Comparison of ENCODE assay signal across 12 mouse cellular contexts in genomic region chr8:92545347-92546059, GRCm38 (mm10).
DNase-seq lines count a peak whose midpoint lies in the region; ATAC-seq and TF ChIP-seq lines count a peak whose summit lies in the region.
"Had no signal": no experiment of that assay in that cellular context is flagged by ENCODE, and none has a peak within 500 bp of the region (broad histone marks: within the 10 kb centered on the region; RNA-seq: fewer than 3 reads in every experiment).

No protein-coding gene starts in this region.

- H3K27me3 ChIP-seq in embryonic facial prominence, embryonic 13.5 days = peaks cover 3% of the 10 kb centered on the region; the same call in 1 of the 2 replicates
- H3K27me3 ChIP-seq in hindbrain, embryonic 15.5 days = no peaks in the 10 kb centered on the region
- H3K27me3 ChIP-seq: heart, embryonic 15.5 days; liver, embryonic 13.5 days had no signal

- no peak for ATAC-seq in embryonic facial prominence, embryonic 13.5 days (ENCODE audit: insufficient number of reproducible peaks, insufficient read depth, low FRiP score, low TSS enrichment, low read depth)
- ATAC-seq in hindbrain, embryonic 15.5 days (ENCODE audit: low FRiP score, low read depth) = peak; percentile 90

- no peak overlapping the region for H3K4me3 ChIP-seq in embryonic facial prominence, embryonic 13.5 days
- no peak overlapping the region for H3K4me3 ChIP-seq in hindbrain, embryonic 15.5 days
- H3K4me3 ChIP-seq in lung, adult 2 months (replicated peaks; ENCODE audit: extremely low read depth, low read depth, low read length) = no peak overlapping the region
- H3K4me3 ChIP-seq: heart, embryonic 15.5 days; liver, embryonic 13.5 days had no signal

- TF ChIP-seq POLR2A in lung, adult 2 months (IDR thresholded peaks at IDR 0.05; ENCODE audit: borderline replicate concordance, extremely low read depth, low read depth, low read length) = no peak

- DNase-seq in kidney, postnatal 10 days = peak; percentile 29
- DNase-seq in kidney, postnatal 25 days = no peak
- DNase-seq in neural tube, embryonic 10.5 days (ENCODE audit: extremely low spot score, low spot score) = peak; percentile 22
- DNase-seq in frontal cortex, postnatal 36 days (ENCODE audit: low spot score in 2 of 2) = no peak
- DNase-seq in lung, adult 2 months = no peak
- DNase-seq in c-Kit-positive CD71-positive TER-119-positive erythroid progenitor cells, embryonic 14.5 days (ENCODE audit: low spot score) = no peak
- DNase-seq: cerebellum, adult 18-20 months; layer of hippocampus, adult 9-11 months; liver, embryonic 13.5 days had no signal

- H3K4me2 ChIP-seq in embryonic facial prominence, embryonic 13.5 days = peak overlapping the region; percentile 34; the same call in 1 of the 2 replicates
- peak overlapping the region; percentile 46 for H3K4me2 ChIP-seq in hindbrain, embryonic 15.5 days
- H3K4me2 ChIP-seq: heart, embryonic 15.5 days; liver, embryonic 13.5 days had no signal

- WGBS in embryonic facial prominence, embryonic 13.5 days = 32% methylated on average over 17 of the region's 17 CpGs
- WGBS in hindbrain, embryonic 15.5 days = 17% methylated on average over 17 of the region's 17 CpGs
- 47% methylated on average over 17 of the region's 17 CpGs for WGBS in lung, adult 2 months

- no peak for TF ChIP-seq CTCF in lung, adult 2 months (IDR thresholded peaks at IDR 0.05; ENCODE audit: insufficient read depth, low read length)

- H3K9ac ChIP-seq in embryonic facial prominence, embryonic 13.5 days = no peak overlapping the region
- H3K9ac ChIP-seq in hindbrain, embryonic 15.5 days = no peak overlapping the region
- H3K9ac ChIP-seq: heart, embryonic 15.5 days; liver, embryonic 13.5 days had no signal

- 0 out of 2 replicates have a peak, but pooled peaks cover 3% of the 10 kb centered on the region for H3K4me1 ChIP-seq in embryonic facial prominence, embryonic 13.5 days
- H3K4me1 ChIP-seq in hindbrain, embryonic 15.5 days (replicated peaks) = peaks cover 15% of the 10 kb centered on the region
- H3K4me1 ChIP-seq in lung, adult 2 months (ENCODE audit: control insufficient read depth, insufficient read depth, low read length) = no peaks in the 10 kb centered on the region
- H3K4me1 ChIP-seq: heart, embryonic 15.5 days; liver, embryonic 13.5 days had no signal

- H3K9me3 ChIP-seq in embryonic facial prominence, embryonic 13.5 days = no peaks in the 10 kb centered on the region
- H3K9me3 ChIP-seq in hindbrain, embryonic 15.5 days = no peaks in the 10 kb centered on the region
- H3K9me3 ChIP-seq: heart, embryonic 15.5 days; liver, embryonic 13.5 days had no signal

- no peaks in the 10 kb centered on the region for H3K36me3 ChIP-seq in embryonic facial prominence, embryonic 13.5 days
- no peaks in the 10 kb centered on the region for H3K36me3 ChIP-seq in hindbrain, embryonic 15.5 days
- H3K36me3 ChIP-seq: heart, embryonic 15.5 days; liver, embryonic 13.5 days had no signal

- H3K27ac ChIP-seq in embryonic facial prominence, embryonic 13.5 days = no peak overlapping the region
- H3K27ac ChIP-seq in hindbrain, embryonic 15.5 days (replicated peaks) = peak overlapping the region; percentile 54
- H3K27ac ChIP-seq: heart, embryonic 15.5 days; liver, embryonic 13.5 days had no signal

Comparison
In these comparisons a context has a peak if more than half of its experiments do, and no peak if none do; other contexts are left out.
1. DNase-seq: peak in kidney, postnatal 10 days (single experiment) and neural tube, embryonic 10.5 days (single experiment); none in kidney, postnatal 25 days (0 of 2), frontal cortex, postnatal 36 days (0 of 2), lung, adult 2 months (single experiment) and c-Kit-positive CD71-positive TER-119-positive erythroid progenitor cells, embryonic 14.5 days (single experiment).